Mouse (Mus musculus) limb, embryonic 13.5 days (tissue): ENCODE results near the gene Dera. TPM values are rescaled to one million over a fixed set of nuclear protein-coding genes. Genes with fewer than 3 reads are reported as not detected.

Experiments used
- ATAC-seq: fragments of 200-750 bp; cut with Nextera tagmentation; 2 replicates; pipeline ENCODE4 v1.8.0; 2017; ENCODE audit warnings: low read depth, moderate number of reproducible peaks, moderate TSS enrichment; ENCODE audit not compliant: low FRiP score
- H3K27ac ChIP-seq: fragments of 300-500 bp; sonication (generic); 2 replicates; pipeline ENCODE4 v1.5.1; 2015; ENCODE audit warnings: inconsistent platforms, mild to moderate bottlenecking, moderate library complexity
- H3K27me3 ChIP-seq: fragments of 300-500 bp; sonication (generic); 2 replicates; pipeline ENCODE4 v1.6.1; 2015; ENCODE audit warnings: mild to moderate bottlenecking, inconsistent platforms
- H3K36me3 ChIP-seq: fragments of 300-500 bp; sonication (generic); 2 replicates; pipeline ENCODE4 v1.6.1; 2015; ENCODE audit warnings: inconsistent platforms, mild to moderate bottlenecking, moderate library complexity
- H3K4me1 ChIP-seq: fragments of 300-500 bp; sonication (generic); 2 replicates; pipeline ENCODE4 v1.6.1; 2015; ENCODE audit warnings: inconsistent platforms
- H3K4me2 ChIP-seq: fragments of 300-500 bp; sonication (generic); replicated peaks from 2 replicates; pipeline ENCODE4 v1.6.1; 2015; ENCODE audit warnings: inconsistent platforms, mild to moderate bottlenecking, moderate library complexity
- H3K4me3 ChIP-seq: fragments of 300-500 bp; sonication (generic); 2 replicates; pipeline ENCODE4 v1.5.1; 2015; ENCODE audit warnings: moderate library complexity, mild to moderate bottlenecking, inconsistent platforms
- H3K9ac ChIP-seq: fragments of 300-500 bp; sonication (generic); 2 replicates; pipeline ENCODE4 v1.6.1; 2015; ENCODE audit warnings: mild to moderate bottlenecking, inconsistent platforms
- H3K9me3 ChIP-seq: fragments of 300-500 bp; sonication (generic); 2 replicates; pipeline ENCODE4 v1.6.1; 2016; ENCODE audit warnings: inconsistent platforms
- WGBS: fragments of 180-500 bp; shearing (Covaris S2); methylation state at CpG from one replicate; pipeline ENCODE4 v1.1.7; 2015; 5-methylcytosine and 5-hydroxymethylcytosine counted together
- polyA plus RNA-seq: library from polyadenylated mRNA; unstranded; fragments of >200 nt; fragmentation: Nextera tagmentation; extraction: Ambion mirVana; gene quantifications from 2 replicates; pipeline ENCODE4 v1.2.1, GENCODE M21; 2015

Gene Dera
- polyA plus RNA-seq, 1 experiment from 2014 or later, result 49.0 TPM

- H3K27me3 ChIP-seq, result no peaks in the 10 kb centered on the region
- no peak for ATAC-seq
- 19% methylated on average over 2 of the region's 2 CpGs for WGBS
- H3K4me3 ChIP-seq, result no peak overlapping the region
- H3K36me3 ChIP-seq, result peaks cover 18% of the 10 kb centered on the region
- no peaks in the 10 kb centered on the region for H3K4me1 ChIP-seq
- no peak overlapping the region for H3K9ac ChIP-seq
- H3K4me2 ChIP-seq, result no peak overlapping the region
- H3K9me3 ChIP-seq, result peaks cover 10% of the 10 kb centered on the region
- no peak overlapping the region for H3K27ac ChIP-seq
Measured at GRCm38 (mm10) chr6:137795494-137795893, 41.1 kb downstream of the Dera start.

DNA sequence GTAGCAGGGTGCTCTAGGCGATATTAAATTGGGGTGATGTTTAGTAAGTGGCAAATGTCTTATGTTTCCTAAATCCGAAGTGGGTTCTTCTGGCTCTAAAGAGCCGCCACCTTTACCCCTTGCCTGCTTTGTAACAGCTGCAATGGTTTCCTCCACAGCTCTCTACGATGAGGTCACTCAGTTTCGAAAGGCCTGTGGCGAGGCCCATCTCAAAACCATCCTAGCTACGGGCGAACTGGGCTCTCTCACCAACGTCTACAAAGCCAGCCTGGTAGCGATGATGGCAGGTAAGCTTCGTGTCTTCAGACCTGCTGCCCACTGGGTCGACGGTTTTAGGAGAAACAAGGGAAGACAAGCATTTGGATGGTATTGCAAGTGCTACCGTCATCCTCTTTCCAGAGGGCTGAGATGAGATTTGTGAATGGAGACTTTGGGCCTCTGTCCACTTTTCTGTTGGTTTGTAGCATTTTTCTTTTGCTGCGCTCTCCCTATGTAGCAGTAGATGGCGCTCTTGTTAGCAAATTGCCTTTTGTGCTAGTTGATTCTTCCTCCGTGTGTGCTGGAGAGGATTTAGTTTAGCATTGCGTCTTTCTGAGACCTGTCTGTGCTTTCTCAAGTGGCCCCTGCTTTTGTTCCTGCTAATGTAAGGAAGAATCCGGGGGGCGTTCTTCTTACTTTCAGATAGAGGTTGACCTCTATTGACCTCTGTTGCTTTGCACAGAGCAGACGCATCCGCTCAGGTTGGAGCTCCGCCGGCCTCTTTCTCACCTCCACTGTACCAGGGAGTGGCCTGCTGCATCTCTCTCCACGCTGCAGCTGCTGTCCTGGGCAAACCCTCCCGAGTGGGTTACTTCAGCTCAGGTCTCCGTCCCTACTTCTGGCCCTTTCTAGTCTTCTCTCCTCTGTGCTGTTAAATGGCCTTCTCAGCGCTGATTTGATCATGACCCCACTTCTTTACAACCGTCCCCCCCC, 42.5 kb downstream of the Dera start:
- Histone ChIP-seq H3K9ac (no peak overlapping the region), H3K4me2 (no peak overlapping the region), H3K4me1 (no peaks in the 10 kb centered on the region), H3K4me3 (no peak overlapping the region), H3K27me3 (no peaks in the 10 kb centered on the region), H3K9me3 (peaks cover 15% of the 10 kb centered on the region), H3K36me3 (peaks cover 22% of the 10 kb centered on the region), H3K27ac (no peak overlapping the region)
- no peak for ATAC-seq
- 66% methylated on average over 29 of the region's 29 CpGs for WGBS

DNA sequence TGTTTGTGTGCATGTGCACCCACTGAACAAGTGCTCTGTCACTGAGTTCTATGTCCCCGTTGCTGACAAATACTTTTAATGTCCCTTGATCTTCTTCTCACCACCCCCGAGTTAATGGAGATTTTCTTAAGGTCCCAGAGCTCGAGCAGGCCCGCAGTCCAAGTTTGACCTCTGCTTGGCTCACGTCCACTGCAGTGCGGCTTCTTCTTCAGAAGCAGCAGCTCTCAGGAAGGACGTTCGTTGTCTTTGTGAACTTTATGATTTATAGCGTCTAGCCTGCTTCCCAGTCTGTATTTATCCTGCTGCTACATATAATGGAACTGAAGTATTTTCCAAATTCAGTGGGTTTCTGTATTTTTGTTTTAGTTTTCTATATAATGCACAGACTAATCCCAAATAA, 44.9 kb downstream of the Dera start:
- Histone ChIP-seq H3K9me3 (peaks cover 15% of the 10 kb centered on the region), H3K4me1 (peaks cover 14% of the 10 kb centered on the region), H3K4me3 (no peak overlapping the region), H3K4me2 (no peak overlapping the region), H3K9ac (no peak overlapping the region), H3K27me3 (no peaks in the 10 kb centered on the region), H3K27ac (no peak overlapping the region), H3K36me3 (peaks cover 22% of the 10 kb centered on the region)
- ATAC-seq, result no peak
- WGBS, result 79% methylated on average over 9 of the region's 9 CpGs

DNA sequence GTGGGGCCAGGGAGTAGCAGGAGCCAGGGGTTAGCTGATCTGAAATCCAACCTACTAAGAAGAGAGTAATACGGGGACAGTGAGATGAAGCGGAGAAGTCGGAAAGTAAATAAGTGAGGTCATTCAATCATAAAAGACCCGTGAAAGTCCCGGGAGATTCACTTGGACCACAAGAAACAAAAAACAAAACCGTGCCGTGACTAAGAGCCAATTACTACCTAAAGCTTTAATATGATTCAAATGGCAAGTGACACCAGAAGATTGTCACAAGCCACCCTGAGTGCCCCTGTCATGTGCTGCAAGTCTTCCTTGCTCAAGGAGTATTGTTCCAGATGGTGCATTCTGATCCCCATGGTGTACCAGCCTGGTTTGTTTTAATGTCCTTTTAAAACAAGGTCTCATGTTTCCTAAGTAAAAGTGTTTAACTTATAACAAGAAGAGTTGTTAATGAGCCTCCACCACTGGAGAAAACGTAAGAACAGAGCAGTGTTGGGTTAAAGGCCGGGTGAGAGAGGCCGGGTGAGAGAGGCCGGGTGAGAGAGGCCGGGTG, 49.2 kb downstream of the Dera start:
- Histone ChIP-seq H3K36me3 (peaks cover 22% of the 10 kb centered on the region), H3K4me2 (no peak overlapping the region), H3K4me3 (no peak overlapping the region), H3K9ac (no peak overlapping the region), H3K9me3 (peaks cover 15% of the 10 kb centered on the region), H3K4me1 (peaks cover 37% of the 10 kb centered on the region), H3K27ac (no peak overlapping the region; the same call in 1 of the 2 replicates), H3K27me3 (no peaks in the 10 kb centered on the region)
- ATAC-seq, result no peak
- WGBS, result 33% methylated on average over 12 of the region's 12 CpGs

GRCm38 (mm10) chr6:137804121-137804520, 49.8 kb downstream of the Dera start:
- WGBS, result 51% methylated on average over 7 of the region's 7 CpGs
- no peak overlapping the region for H3K27ac ChIP-seq

GRCm38 (mm10) chr6:137804606-137805005, 50.3 kb downstream of the Dera start:
- H3K4me1 ChIP-seq, result peaks cover 37% of the 10 kb centered on the region
- H3K9ac ChIP-seq, result no peak overlapping the region
- peaks cover 13% of the 10 kb centered on the region for H3K36me3 ChIP-seq
- H3K4me3 ChIP-seq, result no peak overlapping the region
- ATAC-seq, result no peak
- peaks cover 14% of the 10 kb centered on the region for H3K9me3 ChIP-seq
- 52% methylated on average over 9 of the region's 9 CpGs for WGBS
- H3K27ac ChIP-seq, result no peak overlapping the region
- H3K4me2 ChIP-seq, result no peak overlapping the region
- no peaks in the 10 kb centered on the region for H3K27me3 ChIP-seq

More at GRCm38 (mm10) chr6:137804121-137804520, 49.8 kb downstream of the Dera start:
- H3K9me3 ChIP-seq, result peaks cover 15% of the 10 kb centered on the region
- H3K9ac ChIP-seq, result no peak overlapping the region
- H3K36me3 ChIP-seq, result peaks cover 16% of the 10 kb centered on the region
- H3K4me1 ChIP-seq, result peaks cover 37% of the 10 kb centered on the region
- H3K27me3 ChIP-seq, result no peaks in the 10 kb centered on the region
- H3K4me2 ChIP-seq, result no peak overlapping the region
- H3K4me3 ChIP-seq, result no peak overlapping the region
- peak; percentile 38; the same call in 1 of the 2 replicates for ATAC-seq

GRCm38 (mm10) chr6:137806342-137806741, 52.0 kb downstream of the Dera start:
- H3K9me3 ChIP-seq, result no peaks in the 10 kb centered on the region
- H3K27me3 ChIP-seq, result no peaks in the 10 kb centered on the region
- no peak overlapping the region for H3K4me3 ChIP-seq
- peaks cover 42% of the 10 kb centered on the region for H3K4me1 ChIP-seq
- WGBS, result 71% methylated on average over 3 of the region's 3 CpGs
- no peak for ATAC-seq
- no peak overlapping the region for H3K4me2 ChIP-seq
- H3K9ac ChIP-seq, result no peak overlapping the region
- no peak overlapping the region for H3K27ac ChIP-seq
- no peaks in the 10 kb centered on the region for H3K36me3 ChIP-seq

GRCm38 (mm10) chr6:137806806-137807205, 52.5 kb downstream of the Dera start:
- Histone ChIP-seq H3K36me3 (no peaks in the 10 kb centered on the region), H3K27ac (no peak overlapping the region), H3K4me1 (peaks cover 42% of the 10 kb centered on the region), H3K27me3 (no peaks in the 10 kb centered on the region), H3K9ac (no peak overlapping the region), H3K4me2 (no peak overlapping the region), H3K4me3 (no peak overlapping the region), H3K9me3 (no peaks in the 10 kb centered on the region)
- 80% methylated on average over 8 of the region's 8 CpGs for WGBS
- ATAC-seq, result no peak

GRCm38 (mm10) chr6:137807296-137807695, 53.0 kb downstream of the Dera start:
- Histone ChIP-seq H3K4me2 (no peak overlapping the region), H3K9ac (no peak overlapping the region), H3K4me1 (peaks cover 42% of the 10 kb centered on the region), H3K27ac (no peak overlapping the region), H3K27me3 (no peaks in the 10 kb centered on the region), H3K4me3 (no peak overlapping the region), H3K36me3 (no peaks in the 10 kb centered on the region), H3K9me3 (no peaks in the 10 kb centered on the region)
- WGBS, result 75% methylated on average over 6 of the region's 6 CpGs
- ATAC-seq, result no peak; the same call in 1 of the 2 replicates

GRCm38 (mm10) chr6:137808706-137809105, 54.4 kb downstream of the Dera start:
- Histone ChIP-seq H3K4me1 (peaks cover 33% of the 10 kb centered on the region), H3K27ac (no peak overlapping the region), H3K9me3 (no peaks in the 10 kb centered on the region), H3K27me3 (no peaks in the 10 kb centered on the region), H3K4me2 (no peak overlapping the region), H3K36me3 (no peaks in the 10 kb centered on the region), H3K9ac (no peak overlapping the region), H3K4me3 (no peak overlapping the region)
- no peak for ATAC-seq
- WGBS, result 83% methylated on average over 6 of the region's 6 CpGs

DNA sequence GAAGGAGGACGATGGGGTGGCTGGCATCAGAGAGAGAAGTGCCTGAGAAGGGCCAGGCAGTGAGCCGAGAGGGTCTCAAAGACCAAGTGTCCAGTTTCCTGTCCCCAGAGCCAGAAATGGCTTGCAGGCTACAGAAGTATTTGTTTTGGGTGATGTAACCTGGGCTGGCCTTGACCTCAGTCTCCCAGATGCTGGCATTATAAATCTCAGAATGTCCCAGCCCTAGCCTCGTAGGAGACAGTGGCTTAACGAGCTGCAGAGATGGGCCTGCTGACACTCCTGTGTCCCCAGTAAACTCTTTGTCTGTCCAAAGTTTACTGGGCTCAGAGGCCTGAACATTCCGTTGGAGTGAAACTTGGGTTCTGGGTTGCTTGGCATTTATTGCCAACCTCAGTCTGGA, 55.8 kb downstream of the Dera start:
- H3K9ac ChIP-seq, result no peak overlapping the region
- H3K4me3 ChIP-seq, result no peak overlapping the region
- peaks cover 19% of the 10 kb centered on the region for H3K4me1 ChIP-seq
- H3K36me3 ChIP-seq, result no peaks in the 10 kb centered on the region
- H3K4me2 ChIP-seq, result no peak overlapping the region
- no peaks in the 10 kb centered on the region for H3K27me3 ChIP-seq
- ATAC-seq, result no peak
- H3K27ac ChIP-seq, result no peak overlapping the region
- WGBS, result 31% methylated on average over 5 of the region's 5 CpGs
- H3K9me3 ChIP-seq, result no peaks in the 10 kb centered on the region

DNA sequence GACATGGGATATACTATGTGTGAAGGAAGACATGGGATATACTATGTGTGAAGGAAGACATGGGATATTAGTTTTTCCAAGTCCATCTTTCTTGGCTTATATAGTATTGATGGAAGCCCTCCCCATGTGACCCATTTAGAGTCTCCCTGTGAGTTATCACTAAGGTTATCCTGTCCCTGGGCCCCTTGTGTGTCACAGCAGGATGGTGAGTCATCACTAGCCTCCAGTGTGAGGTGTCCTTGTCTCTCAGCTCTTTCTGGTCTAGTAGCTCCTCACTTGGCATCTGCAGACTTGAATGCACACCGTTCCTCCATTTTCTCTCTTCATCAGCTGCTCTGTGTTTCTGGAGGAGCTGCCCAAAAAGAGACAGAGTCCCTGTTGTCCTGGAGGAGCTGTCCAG, 59.7 kb downstream of the Dera start:
- no peak overlapping the region for H3K4me2 ChIP-seq
- H3K9me3 ChIP-seq, result no peaks in the 10 kb centered on the region
- WGBS, result 96% methylated on average over 1 of the region's 1 CpGs
- H3K27ac ChIP-seq, result no peak overlapping the region
- H3K27me3 ChIP-seq, result no peaks in the 10 kb centered on the region
- ATAC-seq, result no peak
- no peak overlapping the region for H3K9ac ChIP-seq
- peaks cover 5% of the 10 kb centered on the region; the same call in 1 of the 2 replicates for H3K4me1 ChIP-seq
- no peak overlapping the region for H3K4me3 ChIP-seq
- no peaks in the 10 kb centered on the region for H3K36me3 ChIP-seq
